8 mouse cellular contexts compared by ENCODE assay signal in the genomic region with DNA sequence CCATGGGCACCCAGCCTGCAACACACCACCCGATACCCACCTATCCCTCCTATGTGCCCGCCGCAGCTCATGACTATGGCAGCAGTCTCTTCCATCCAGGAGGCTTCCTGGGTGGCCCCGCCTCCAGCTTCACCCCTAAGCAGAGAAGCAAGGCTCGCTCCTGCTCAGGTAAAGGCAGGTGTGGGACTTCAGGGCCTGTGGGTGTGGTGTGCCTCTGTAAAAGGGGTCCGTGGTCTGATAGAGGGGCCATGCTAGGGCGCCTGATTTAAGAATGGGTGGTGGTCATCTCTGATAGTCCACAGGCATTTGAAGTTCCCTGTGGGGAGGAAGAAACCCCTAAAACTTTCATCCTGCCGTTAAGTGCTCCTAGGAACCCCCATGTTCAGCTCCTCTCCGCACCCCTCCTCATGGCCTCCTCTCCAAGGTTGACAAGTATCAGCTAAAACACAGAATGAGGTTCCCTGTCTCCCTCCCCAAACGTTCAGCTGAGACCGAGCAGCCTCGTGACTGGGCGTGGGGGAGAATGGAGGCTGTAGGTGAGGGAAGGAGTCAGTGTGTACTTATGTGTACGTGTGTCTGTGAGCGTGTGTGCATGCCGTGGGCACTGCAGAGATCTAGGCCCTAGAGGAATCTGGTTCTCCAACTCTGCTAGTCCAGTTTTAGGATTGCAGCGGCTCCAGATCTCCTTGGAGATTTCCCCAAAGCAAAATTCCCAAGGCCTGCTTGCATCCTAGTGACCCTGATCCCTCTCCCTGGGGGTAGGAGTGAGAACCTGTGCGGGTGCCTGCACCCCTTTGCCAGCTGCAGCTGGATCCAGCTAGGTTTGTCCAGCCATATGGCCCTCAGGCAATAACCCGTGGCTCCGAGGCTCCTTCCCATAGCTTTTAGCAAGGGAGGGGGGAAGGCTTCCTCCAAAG. TPM values are rescaled to one million over a fixed set of nuclear protein-coding genes. Genes with fewer than 3 reads are reported as not detected.
A peak's percentile ranks its signal among the peaks of the same experiment; 100 is the strongest.
DNase-seq lines count a peak whose midpoint lies in the region; ATAC-seq lines count a peak whose summit lies in the region.
"Had no signal": no experiment of that assay in that cellular context is flagged by ENCODE, and none has a peak within 500 bp of the region (broad histone marks: within the 10 kb centered on the region; RNA-seq: fewer than 3 reads in every experiment).

No protein-coding gene starts in this region.

- H3K27ac ChIP-seq in liver, embryonic 11.5 days (ENCODE audit: low read depth, low read length): no peak overlapping the region; the same call in 1 of the 2 replicates
- 0 out of 2 replicates have a peak overlapping the region, but pooled peaks have one; percentile 7 for H3K27ac ChIP-seq in embryonic facial prominence, embryonic 12.5 days
- H3K27ac ChIP-seq in hindbrain, embryonic 15.5 days (replicated peaks): no peak overlapping the region
- no peak overlapping the region for H3K27ac ChIP-seq in midbrain, embryonic 16.5 days (ENCODE audit: low read length)

- peak overlapping the region; percentile 90 for H3K4me2 ChIP-seq in liver, embryonic 11.5 days
- peak overlapping the region; percentile 78 for H3K4me2 ChIP-seq in embryonic facial prominence, embryonic 12.5 days (replicated peaks)
- H3K4me2 ChIP-seq in hindbrain, embryonic 15.5 days: peak overlapping the region; percentile 57
- peak overlapping the region; percentile 48 for H3K4me2 ChIP-seq in midbrain, embryonic 16.5 days (ENCODE audit: low read length)

- H3K9ac ChIP-seq in liver, embryonic 11.5 days (ENCODE audit: low read depth, low read length): no peak overlapping the region
- H3K9ac ChIP-seq in embryonic facial prominence, embryonic 12.5 days: peak overlapping the region; percentile 54
- H3K9ac ChIP-seq in hindbrain, embryonic 15.5 days: no peak overlapping the region
- no peak overlapping the region for H3K9ac ChIP-seq in midbrain, embryonic 16.5 days (ENCODE audit: low read depth, low read length)

- peaks cover 55% of the 10 kb centered on the region for H3K4me1 ChIP-seq in liver, embryonic 11.5 days (replicated peaks; ENCODE audit: control insufficient read depth, insufficient read depth, low read length)
- peaks cover 48% of the 10 kb centered on the region for H3K4me1 ChIP-seq in embryonic facial prominence, embryonic 12.5 days
- peaks cover 33% of the 10 kb centered on the region for H3K4me1 ChIP-seq in hindbrain, embryonic 15.5 days (replicated peaks)
- peaks cover 24% of the 10 kb centered on the region for H3K4me1 ChIP-seq in midbrain, embryonic 16.5 days (ENCODE audit: control insufficient read depth, insufficient read depth, low read length)

- no peaks in the 10 kb centered on the region for H3K9me3 ChIP-seq in liver, embryonic 11.5 days (ENCODE audit: control insufficient read depth, low read length)
- H3K9me3 ChIP-seq in embryonic facial prominence, embryonic 12.5 days: no peaks in the 10 kb centered on the region
- H3K9me3 ChIP-seq in hindbrain, embryonic 15.5 days: no peaks in the 10 kb centered on the region
- no peaks in the 10 kb centered on the region for H3K9me3 ChIP-seq in midbrain, embryonic 16.5 days (replicated peaks; ENCODE audit: control insufficient read depth, low read length, poor library complexity, severe bottlenecking)

- intact Hi-C loops in left cerebral cortex, postnatal 25 days (cut with DNase I): no loop called here

- peaks cover 95% of the 10 kb centered on the region for H3K27me3 ChIP-seq in liver, embryonic 11.5 days (replicated peaks; ENCODE audit: control insufficient read depth, insufficient read depth, low read length)
- peaks cover 92% of the 10 kb centered on the region for H3K27me3 ChIP-seq in embryonic facial prominence, embryonic 12.5 days
- H3K27me3 ChIP-seq in hindbrain, embryonic 15.5 days: peaks cover 88% of the 10 kb centered on the region
- H3K27me3 ChIP-seq in midbrain, embryonic 16.5 days (ENCODE audit: control insufficient read depth, insufficient read depth, low read depth, low read length): peaks cover 68% of the 10 kb centered on the region

- 31% methylated on average over 20 of the region's 20 CpGs for WGBS in liver, embryonic 11.5 days
- WGBS in embryonic facial prominence, embryonic 12.5 days: 13% methylated on average over 20 of the region's 20 CpGs
- WGBS in hindbrain, embryonic 15.5 days: 8% methylated on average over 20 of the region's 20 CpGs
- 7% methylated on average over 20 of the region's 20 CpGs for WGBS in midbrain, embryonic 16.5 days

- H3K36me3 ChIP-seq in liver, embryonic 11.5 days (ENCODE audit: control insufficient read depth, insufficient read depth, low read length): no peaks in the 10 kb centered on the region
- H3K36me3 ChIP-seq in embryonic facial prominence, embryonic 12.5 days: no peaks in the 10 kb centered on the region
- no peaks in the 10 kb centered on the region for H3K36me3 ChIP-seq in hindbrain, embryonic 15.5 days
- H3K36me3 ChIP-seq in midbrain, embryonic 16.5 days (ENCODE audit: control insufficient read depth, insufficient read depth, low read length): no peaks in the 10 kb centered on the region

- peak overlapping the region; percentile 53 for H3K4me3 ChIP-seq in liver, embryonic 11.5 days (ENCODE audit: low read depth, low read length)
- peak overlapping the region; percentile 49 for H3K4me3 ChIP-seq in embryonic facial prominence, embryonic 12.5 days
- peak overlapping the region; percentile 41 for H3K4me3 ChIP-seq in hindbrain, embryonic 15.5 days
- peak overlapping the region; percentile 6; the same call in 1 of the 2 replicates for H3K4me3 ChIP-seq in midbrain, embryonic 16.5 days (ENCODE audit: low read depth, low read length)

- no peak for DNase-seq in liver, embryonic 11.5 days (ENCODE audit: low spot score)
- DNase-seq in liver: no peak
- DNase-seq in left cerebral cortex, adult 9 months (ENCODE audit: low spot score in 2 of 2): no peak
- DNase-seq in left cerebral cortex, postnatal 25 days (ENCODE audit: low spot score in 2 of 2): no peak
- DNase-seq: thymus, postnatal 14 days had no signal

- no peak for ATAC-seq in liver, embryonic 11.5 days (replicated peaks; ENCODE audit: low FRiP score)
- no peak for ATAC-seq in embryonic facial prominence, embryonic 12.5 days (ENCODE audit: insufficient number of reproducible peaks, insufficient read depth, low FRiP score, low TSS enrichment)
- ATAC-seq in hindbrain, embryonic 15.5 days (ENCODE audit: low FRiP score, low read depth): no peak
- ATAC-seq in midbrain, embryonic 16.5 days: no peak

RNA-seq across cellular contexts. Expression of a gene that starts 7.3 kb away (rescaled TPM):
- 13.3 and 15.9 TPM in 2 replicates for polyA plus RNA-seq in liver, embryonic 11.5 days (2014; fragmentation: Nextera tagmentation; extraction: Ambion mirVana)
- 40.3 and 50.4 TPM in 2 replicates for polyA plus RNA-seq in embryonic facial prominence, embryonic 12.5 days (2016; fragmentation: Nextera tagmentation; extraction: Ambion mirVana)
- 18.1 and 20.2 TPM in 2 replicates for polyA plus RNA-seq in hindbrain, embryonic 15.5 days (2015; fragmentation: Nextera tagmentation; extraction: Ambion mirVana)
- 13.0 and 15.0 TPM in 2 replicates for polyA plus RNA-seq in midbrain, embryonic 16.5 days (2015; fragmentation: Nextera tagmentation; extraction: Ambion mirVana)
- total RNA-seq in left cerebral cortex, postnatal 25 days (2021): 1 to 10 TPM; 4.8 to 5.9 TPM

RNA-seq across cellular contexts. Expression of a gene that starts 21.1 kb away (rescaled TPM):
- polyA plus RNA-seq in liver, embryonic 11.5 days (2014; fragmentation: Nextera tagmentation; extraction: Ambion mirVana): not detected in 2 replicates
- not detected in 2 replicates for polyA plus RNA-seq in embryonic facial prominence, embryonic 12.5 days (2016; fragmentation: Nextera tagmentation; extraction: Ambion mirVana)
- polyA plus RNA-seq in hindbrain, embryonic 15.5 days (2015; fragmentation: Nextera tagmentation; extraction: Ambion mirVana): not detected in 2 replicates
- not detected in 2 replicates for polyA plus RNA-seq in midbrain, embryonic 16.5 days (2015; fragmentation: Nextera tagmentation; extraction: Ambion mirVana)
- total RNA-seq in left cerebral cortex, postnatal 25 days (2021): not detected
